Mouse (Mus musculus) hindbrain, embryonic 11.5 days (tissue): Measurements from ENCODE around the gene Eif4h. TPM values are rescaled to one million over a fixed set of nuclear protein-coding genes. Genes with fewer than 3 reads are reported as not detected.

Source experiments
- ATAC-seq: fragments of 200-750 bp; cut with Nextera tagmentation; 2 replicates; pipeline ENCODE4 v1.8.0; 2017; ENCODE audit warnings: mild to moderate bottlenecking, moderate TSS enrichment, moderate library complexity; ENCODE audit not compliant: low FRiP score
- DNase-seq: peaks from one replicate; pipeline ENCODE4 v3.0.0-alpha.2; 2015; ENCODE audit warnings: low spot score
- H3K27ac ChIP-seq: fragments of 300-500 bp; sonication (generic); 2 replicates; pipeline ENCODE4 v1.5.1; 2014; ENCODE audit warnings: mild to moderate bottlenecking, low read depth, low read length
- H3K27me3 ChIP-seq: fragments of 300-500 bp; sonication (generic); 2 replicates; pipeline ENCODE4 v1.6.1; 2014; ENCODE audit warnings: mild to moderate bottlenecking, low read length, moderate library complexity, mixed read lengths; ENCODE audit not compliant: control insufficient read depth, insufficient read depth
- H3K36me3 ChIP-seq: fragments of 300-500 bp; sonication (generic); 2 replicates; pipeline ENCODE4 v1.6.1; 2014; ENCODE audit warnings: mild to moderate bottlenecking, low read length, moderate library complexity, mixed read lengths; ENCODE audit not compliant: control insufficient read depth, insufficient read depth
- H3K4me1 ChIP-seq: fragments of 300-500 bp; sonication (generic); replicated peaks from 2 replicates; pipeline ENCODE4 v1.6.1; 2014; ENCODE audit warnings: low read length, mixed read lengths; ENCODE audit not compliant: control insufficient read depth, insufficient read depth
- H3K4me2 ChIP-seq: fragments of 300-500 bp; sonication (generic); replicated peaks from 2 replicates; pipeline ENCODE4 v1.6.1; 2014; ENCODE audit warnings: mild to moderate bottlenecking, low read depth, low read length
- H3K4me3 ChIP-seq: fragments of 300-500 bp; sonication (generic); 2 replicates; pipeline ENCODE4 v1.5.1; 2014; ENCODE audit warnings: low read depth, low read length
- H3K9ac ChIP-seq: fragments of 300-500 bp; sonication (generic); 2 replicates; pipeline ENCODE4 v1.6.1; 2014; ENCODE audit warnings: low read depth, low read length
- H3K9me3 ChIP-seq: fragments of 300-500 bp; sonication (generic); 2 replicates; pipeline ENCODE4 v1.6.1; 2016; ENCODE audit warnings: low read length; ENCODE audit not compliant: control insufficient read depth
- WGBS: fragments of 180-500 bp; shearing (Covaris S2); extraction: QIAGEN DNeasy Blood & Tissue Kit; methylation state at CpG from one replicate; pipeline ENCODE4 v1.1.7; 2014; 5-methylcytosine and 5-hydroxymethylcytosine counted together
- polyA plus RNA-seq: library from polyadenylated mRNA; unstranded; fragments of >200 nt; fragmentation: Nextera tagmentation; extraction: Ambion mirVana; gene quantifications from 2 replicates; pipeline ENCODE4 v1.2.1, GENCODE M21; 2014

Eif4h gene
- polyA plus RNA-seq, 1 experiment from 2014 or later = 434 TPM

- no peak overlapping the region for H3K4me2 ChIP-seq
- no peak overlapping the region for H3K9ac ChIP-seq
- H3K9me3 ChIP-seq = no peaks in the 10 kb centered on the region
- no peak overlapping the region for H3K27ac ChIP-seq
- DNase-seq (no peak), ATAC-seq (no peak)
- H3K4me1 ChIP-seq = no peaks in the 10 kb centered on the region
- no peaks in the 10 kb centered on the region for H3K27me3 ChIP-seq
- no peak overlapping the region for H3K4me3 ChIP-seq
- 79% methylated on average over 3 of the region's 3 CpGs for whole genome bisulfite sequencing
- no peaks in the 10 kb centered on the region for H3K36me3 ChIP-seq
Observed at GRCm38 (mm10) chr5:134583884-134584213, 55.4 kb downstream of the Eif4h start.

- H3K9ac ChIP-seq = peak overlapping the region; percentile 77
- no peaks in the 10 kb centered on the region for H3K9me3 ChIP-seq
- peak overlapping the region; percentile 78 for H3K4me3 ChIP-seq
- no peaks in the 10 kb centered on the region for H3K27me3 ChIP-seq
- no peak overlapping the region for H3K27ac ChIP-seq
- WGBS = 32% methylated on average over 15 of the region's 15 CpGs
- no peaks in the 10 kb centered on the region for H3K36me3 ChIP-seq
- H3K4me1 ChIP-seq = no peaks in the 10 kb centered on the region
- no peak for DNase-seq
- peak overlapping the region; percentile 57 for H3K4me2 ChIP-seq
- ATAC-seq = no peak
Observed at GRCm38 (mm10) chr5:134583006-134583883, 56.0 kb downstream of the Eif4h start.

- Histone ChIP-seq H3K4me3 (peak overlapping the region; percentile 78), H3K4me2 (peak overlapping the region; percentile 57), H3K36me3 (no peaks in the 10 kb centered on the region), H3K4me1 (no peaks in the 10 kb centered on the region), H3K27ac (no peak overlapping the region), H3K27me3 (no peaks in the 10 kb centered on the region), H3K9ac (peak overlapping the region; percentile 77), H3K9me3 (no peaks in the 10 kb centered on the region)
- DNase-seq (peak; percentile 99), ATAC-seq (peak; percentile 95)
- 7% methylated on average over 28 of the region's 30 CpGs for WGBS
Observed at GRCm38 (mm10) chr5:134582221-134582907, 56.9 kb downstream of the Eif4h start.

GRCm38 (mm10) chr5:134581146-134581545, 58.1 kb downstream of the Eif4h start, which contains the start of gene Rfc2:
Gene Rfc2 (plus strand): TSS chr5:134581366.
- ATAC-seq (no peak), DNase-seq (no peak)
- H3K4me1 ChIP-seq = no peaks in the 10 kb centered on the region
- 92% methylated on average over 5 of the region's 5 CpGs for WGBS
- no peak within 1 kb of the TSS for H3K27ac ChIP-seq
- no peaks in the 10 kb centered on the region for H3K9me3 ChIP-seq
- H3K36me3 ChIP-seq = no peaks in the 10 kb centered on the region
- H3K9ac ChIP-seq = no peak within 1 kb of the TSS
- H3K4me3 ChIP-seq = no peak within 1 kb of the TSS
- no peaks in the 10 kb centered on the region for H3K27me3 ChIP-seq
- H3K4me2 ChIP-seq = no peak within 1 kb of the TSS

- ATAC-seq (no peak), DNase-seq (no peak)
- Histone ChIP-seq H3K27me3 (no peaks in the 10 kb centered on the region), H3K36me3 (no peaks in the 10 kb centered on the region), H3K9ac (no peak overlapping the region), H3K4me3 (no peak overlapping the region), H3K4me2 (no peak overlapping the region), H3K9me3 (no peaks in the 10 kb centered on the region), H3K27ac (no peak overlapping the region), H3K4me1 (no peaks in the 10 kb centered on the region)
- 56% methylated on average over 3 of the region's 3 CpGs for WGBS
Observed at GRCm38 (mm10) chr5:134579135-134579534, 60.2 kb downstream of the Eif4h start.

- DNase-seq (no peak), ATAC-seq (no peak)
- Histone ChIP-seq H3K36me3 (no peaks in the 10 kb centered on the region), H3K27me3 (no peaks in the 10 kb centered on the region), H3K4me1 (no peaks in the 10 kb centered on the region), H3K4me3 (no peak overlapping the region), H3K9me3 (no peaks in the 10 kb centered on the region), H3K4me2 (no peak overlapping the region), H3K27ac (no peak overlapping the region), H3K9ac (no peak overlapping the region)
- 89% methylated on average over 7 of the region's 7 CpGs for WGBS
Observed at GRCm38 (mm10) chr5:134577534-134577933, 61.8 kb downstream of the Eif4h start.

GRCm38 (mm10) chr5:134576517-134577220, 62.6 kb downstream of the Eif4h start:
- H3K27ac ChIP-seq = no peak overlapping the region
- H3K36me3 ChIP-seq = no peaks in the 10 kb centered on the region
- H3K27me3 ChIP-seq = no peaks in the 10 kb centered on the region
- no peak for ATAC-seq
- peaks cover 3% of the 10 kb centered on the region; the same call in 1 of the 2 replicates for H3K4me1 ChIP-seq
- DNase-seq = no peak
- H3K9me3 ChIP-seq = no peaks in the 10 kb centered on the region
- no peak overlapping the region for H3K4me2 ChIP-seq
- no peak overlapping the region for H3K9ac ChIP-seq
- WGBS = 78% methylated on average over 14 of the region's 14 CpGs
- no peak overlapping the region for H3K4me3 ChIP-seq

GRCm38 (mm10) chr5:134575833-134576232, 63.5 kb downstream of the Eif4h start:
- Histone ChIP-seq H3K27me3 (no peaks in the 10 kb centered on the region), H3K4me2 (no peak overlapping the region), H3K4me1 (peaks cover 3% of the 10 kb centered on the region; the same call in 1 of the 2 replicates), H3K4me3 (no peak overlapping the region), H3K9ac (no peak overlapping the region), H3K9me3 (no peaks in the 10 kb centered on the region), H3K36me3 (no peaks in the 10 kb centered on the region), H3K27ac (no peak overlapping the region)
- no peak for DNase-seq
- ATAC-seq = no peak
- 98% methylated on average over 5 of the region's 5 CpGs for WGBS
